In the genomic region with DNA sequence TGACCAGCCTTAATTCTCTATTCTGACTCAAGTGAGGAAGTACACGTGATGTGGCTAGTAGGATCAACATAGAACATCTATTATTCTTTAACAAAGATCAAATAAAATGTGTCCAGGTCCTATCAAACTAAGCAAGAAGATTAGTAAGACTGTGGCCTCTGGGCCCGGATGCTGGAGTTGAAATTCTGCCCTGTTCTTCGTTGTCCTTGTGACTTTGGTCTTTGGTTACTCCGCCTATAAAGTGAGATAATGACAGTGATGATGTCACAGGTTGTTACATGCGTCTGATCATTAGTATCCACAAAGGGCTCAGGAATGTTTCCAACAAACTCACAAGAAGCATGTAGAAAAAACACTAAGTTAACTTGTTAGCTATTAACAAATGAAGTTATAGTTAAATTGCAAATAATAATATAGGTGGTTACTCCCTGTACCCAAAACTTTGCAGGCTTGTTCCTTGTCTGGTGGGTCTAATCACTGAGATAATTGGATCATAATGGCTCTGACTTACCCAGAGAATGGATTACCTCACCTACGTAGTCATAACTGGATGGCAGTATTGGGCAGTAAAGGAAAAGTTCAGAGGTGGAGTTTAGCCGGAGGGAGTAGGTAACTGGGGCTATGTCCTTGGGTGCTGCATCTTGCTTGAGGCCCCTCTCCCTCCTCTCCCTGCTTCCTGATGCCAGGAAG, we compare ENCODE assay signal across 15 mouse cellular contexts. TPM values are rescaled to one million over a fixed set of nuclear protein-coding genes. Genes with fewer than 3 reads are reported as not detected.
DNase-seq lines count a peak whose midpoint lies in the region; ATAC-seq and TF ChIP-seq lines count a peak whose summit lies in the region.
"Had no signal": no experiment of that assay in that cellular context is flagged by ENCODE, and none has a peak within 500 bp of the region (broad histone marks: within the 10 kb centered on the region; RNA-seq: fewer than 3 reads in every experiment).

No protein-coding gene starts in this region.

- H3K36me3 ChIP-seq in liver, adult 2 months (ENCODE audit: control insufficient read depth, insufficient read depth, low read length), result no peaks in the 10 kb centered on the region
- H3K36me3 ChIP-seq in liver, postnatal 0 days (replicated peaks; ENCODE audit: insufficient read depth, low read length), result no peaks in the 10 kb centered on the region
- no peaks in the 10 kb centered on the region for H3K36me3 ChIP-seq in intestine, embryonic 16.5 days (ENCODE audit: control insufficient read depth, insufficient read depth, low read length)
- no peaks in the 10 kb centered on the region for H3K36me3 ChIP-seq in small intestine, adult 2 months (ENCODE audit: control insufficient read depth, insufficient read depth, low read length)

- H3K4me1 ChIP-seq in cerebellum, adult 2 months (ENCODE audit: control insufficient read depth, insufficient read depth, low read length), result no peaks in the 10 kb centered on the region
- H3K4me1 ChIP-seq in liver, adult 2 months (ENCODE audit: control insufficient read depth, insufficient read depth, low read length), result no peaks in the 10 kb centered on the region
- H3K4me1 ChIP-seq in liver, postnatal 0 days (ENCODE audit: insufficient read depth), result no peaks in the 10 kb centered on the region
- H3K4me1 ChIP-seq in intestine, embryonic 16.5 days (ENCODE audit: control insufficient read depth, insufficient read depth, low read length), result no peaks in the 10 kb centered on the region
- H3K4me1 ChIP-seq in small intestine, adult 2 months (ENCODE audit: control insufficient read depth, insufficient read depth, insufficient read length, low read length), result peaks cover 18% of the 10 kb centered on the region; the same call in 1 of the 2 replicates

- no peak for TF ChIP-seq POLR2A in cerebellum, adult 2 months (IDR thresholded peaks at IDR 0.05; ENCODE audit: borderline replicate concordance, insufficient read depth, low read length)
- no peak for TF ChIP-seq POLR2A in liver, adult 2 months (IDR thresholded peaks at IDR 0.05; ENCODE audit: extremely low read depth, insufficient read depth, low read length)
- TF ChIP-seq POLR2A in small intestine, adult 2 months (IDR thresholded peaks at IDR 0.05; ENCODE audit: low read depth, low read length), result no peak

- no peak for TF ChIP-seq CTCF in cerebellum, adult 2 months (IDR thresholded peaks at IDR 0.05; ENCODE audit: borderline replicate concordance, insufficient read depth, low read depth, low read length)
- no peak for TF ChIP-seq CTCF in liver, adult 2 months (IDR thresholded peaks at IDR 0.05; ENCODE audit: low read depth, low read length)
- no peak for TF ChIP-seq CTCF in liver, postnatal 0 days (IDR thresholded peaks at IDR 0.05; ENCODE audit: low read depth)
- TF ChIP-seq CTCF in small intestine, adult 2 months (IDR thresholded peaks at IDR 0.05; ENCODE audit: extremely low read depth, insufficient read length, insufficient replicate concordance, low read depth, low read length), result no peak

- ATAC-seq in liver, postnatal 0 days, result no peak
- ATAC-seq in intestine, embryonic 16.5 days, result peak; percentile 74

- no peaks in the 10 kb centered on the region for H3K79me2 ChIP-seq in liver, adult 2 months (ENCODE audit: control insufficient read depth, insufficient read depth, low read length)

- H3K27me3 ChIP-seq in cerebellum, adult 2 months (ENCODE audit: control insufficient read depth, insufficient read depth, low read length), result no peaks in the 10 kb centered on the region
- H3K27me3 ChIP-seq in liver, adult 2 months (ENCODE audit: control insufficient read depth, insufficient read depth, low read length), result no peaks in the 10 kb centered on the region
- no peaks in the 10 kb centered on the region for H3K27me3 ChIP-seq in liver, postnatal 0 days (ENCODE audit: insufficient read depth, low read length)
- H3K27me3 ChIP-seq in intestine, embryonic 16.5 days (replicated peaks; ENCODE audit: control insufficient read depth, insufficient read depth, low read length), result no peaks in the 10 kb centered on the region
- no peaks in the 10 kb centered on the region for H3K27me3 ChIP-seq in small intestine, adult 2 months (ENCODE audit: control insufficient read depth, insufficient read depth, low read length)

- H3K27ac ChIP-seq in cerebellum, adult 2 months (ENCODE audit: insufficient read depth, low read length), result peak overlapping the region; percentile 47; the same call in 1 of the 2 replicates
- no peak overlapping the region for H3K27ac ChIP-seq in liver, adult 2 months (replicated peaks; ENCODE audit: insufficient read depth, low read depth, low read length)
- H3K27ac ChIP-seq in liver, postnatal 0 days (ENCODE audit: low read depth), result no peak overlapping the region
- peak overlapping the region; percentile 15; the same call in 1 of the 2 replicates for H3K27ac ChIP-seq in intestine, embryonic 16.5 days (ENCODE audit: low read length)
- H3K27ac ChIP-seq in small intestine, adult 2 months (ENCODE audit: insufficient read depth, low read depth, low read length), result peak overlapping the region; percentile 97
- H3K27ac ChIP-seq: gastrocnemius, adult 2 months; liver, embryonic 14.5 days had no signal

- no peak overlapping the region for H3K9ac ChIP-seq in liver, adult 2 months (ENCODE audit: low read depth, low read length)
- H3K9ac ChIP-seq in liver, postnatal 0 days (replicated peaks), result no peak overlapping the region
- H3K9ac ChIP-seq in intestine, embryonic 16.5 days (ENCODE audit: low read depth, low read length), result no peak overlapping the region
- H3K9ac ChIP-seq: liver, embryonic 14.5 days had no signal

- no peak for DNase-seq in cerebellum, adult 2 months
- no peak for DNase-seq in cerebellum, adult 9-10 months
- peak; percentile 62 for DNase-seq in liver, adult 2 months (ENCODE audit: extremely low read depth, low read depth, low spot score)
- DNase-seq in liver, postnatal 0 days, result no peak
- no peak for DNase-seq in MN1 (ENCODE audit: low spot score)
- no peak for DNase-seq in layer of hippocampus, adult 11-12 months (ENCODE audit: low spot score)
- DNase-seq: cerebellum, adult 18-20 months; gastrocnemius, adult 2 months; heart, postnatal 36 days; kidney, adult 9 months; lung, postnatal 14 days had no signal

- no peaks in the 10 kb centered on the region for H3K9me3 ChIP-seq in liver, postnatal 0 days (ENCODE audit: low read length)
- H3K9me3 ChIP-seq in intestine, embryonic 16.5 days (ENCODE audit: control insufficient read depth, low read length), result no peaks in the 10 kb centered on the region

- H3K4me2 ChIP-seq in liver, postnatal 0 days (ENCODE audit: low read depth, low read length), result no peak overlapping the region
- H3K4me2 ChIP-seq in intestine, embryonic 16.5 days (ENCODE audit: low read depth, low read length), result no peak overlapping the region

- no peak overlapping the region for H3K4me3 ChIP-seq in cerebellum, adult 2 months (replicated peaks; ENCODE audit: insufficient read depth, low read depth, low read length)
- no peak overlapping the region for H3K4me3 ChIP-seq in liver, adult 2 months (ENCODE audit: insufficient read depth, low read depth, low read length)
- H3K4me3 ChIP-seq in liver, postnatal 0 days (ENCODE audit: low read depth, low read length), result no peak overlapping the region
- H3K4me3 ChIP-seq in intestine, embryonic 16.5 days (ENCODE audit: low read length), result no peak overlapping the region
- no peak overlapping the region for H3K4me3 ChIP-seq in small intestine, adult 2 months (ENCODE audit: low read depth, low read length)
- H3K4me3 ChIP-seq: erythroblast, embryonic 14.5 days; gastrocnemius, adult 2 months had no signal

- TF ChIP-seq EP300 in liver, postnatal 0 days (IDR thresholded peaks at IDR 0.05; ENCODE audit: low read depth), result no peak

- WGBS in cerebellum, adult 2 months, result 88% methylated on average over 7 of the region's 7 CpGs
- WGBS in liver, adult 2 months, result 51% methylated on average over 7 of the region's 7 CpGs
- WGBS in liver, postnatal 0 days (ENCODE audit: insufficient replicate concordance), result 66% methylated on average over 7 of the region's 7 CpGs
- 67% methylated on average over 7 of the region's 7 CpGs for WGBS in intestine, embryonic 16.5 days
- 37% methylated on average over 7 of the region's 7 CpGs for WGBS in small intestine, adult 2 months

RNA-seq across cellular contexts. Expression of a gene that starts 19.8 kb away (rescaled TPM):
- 17.6 and 18.5 TPM in 2 replicates for polyA plus RNA-seq in cerebellum, adult 2 months (2012; rRNA removed)
- 4.5 and 5.1 TPM in 2 replicates for total RNA-seq in liver, adult 2 months (2014; rRNA removed)
- polyA plus RNA-seq in liver, adult 2 months (2012; rRNA removed), result 2.7 and 3.4 TPM in 2 replicates
- polyA plus RNA-seq in liver, postnatal 0 days (2015; fragmentation: Nextera tagmentation; extraction: Ambion mirVana), result 7.2 and 8.4 TPM in 2 replicates
- 36.2 and 41.4 TPM in 2 replicates for polyA plus RNA-seq in intestine, embryonic 16.5 days (2015; fragmentation: Nextera tagmentation; extraction: Ambion mirVana)
- polyA plus RNA-seq in small intestine, adult 2 months (2012; rRNA removed), result 0.65 and 1.6 TPM in 2 replicates

RNA-seq across cellular contexts. Expression of a gene that starts 26.3 kb away (rescaled TPM):
- 185 and 190 TPM in 2 replicates for polyA plus RNA-seq in cerebellum, adult 2 months (2012; rRNA removed)
- 37.2 and 40.6 TPM in 2 replicates for total RNA-seq in liver, adult 2 months (2014; rRNA removed)
- polyA plus RNA-seq in liver, adult 2 months (2012; rRNA removed), result 8.1 and 8.9 TPM in 2 replicates
- 24.1 and 30.1 TPM in 2 replicates for polyA plus RNA-seq in liver, postnatal 0 days (2015; fragmentation: Nextera tagmentation; extraction: Ambion mirVana)
- 33.5 and 33.8 TPM in 2 replicates for polyA plus RNA-seq in intestine, embryonic 16.5 days (2015; fragmentation: Nextera tagmentation; extraction: Ambion mirVana)
- polyA plus RNA-seq in small intestine, adult 2 months (2012; rRNA removed), result 3.9 and 9.6 TPM in 2 replicates

Comparison
In these comparisons a context has a peak if more than half of its experiments do, and no peak if none do; other contexts are left out.
1. H3K27ac ChIP-seq: peak in cerebellum, adult 2 months (single experiment), intestine, embryonic 16.5 days (single experiment) and small intestine, adult 2 months (single experiment); none in liver, adult 2 months (single experiment) and liver, postnatal 0 days (single experiment).